Mouse (Mus musculus): ENCODE measurements around the gene Eps15. TPM values are rescaled to one million over a fixed set of nuclear protein-coding genes. Genes with fewer than 3 reads are reported as not detected.

The Eps15 gene
- 10 to 100 TPM; 67.6 to 83.7 TPM for total RNA-seq (2021)
- long read RNA-seq, experiment 1, full-length matches to known transcripts = 47 of 86 reads
- long read RNA-seq, experiment 1, partial matches to known transcripts = 7 of 86 reads
- long read RNA-seq, experiment 1, other reads (novel, unspliced or antisense) = 32 of 86 reads
- long read RNA-seq, experiment 2, full-length matches to known transcripts = 48 of 98 reads
- long read RNA-seq, experiment 2, partial matches to known transcripts = 4 of 98 reads
- long read RNA-seq, experiment 2, other reads (novel, unspliced or antisense) = 46 of 98 reads

DNA sequence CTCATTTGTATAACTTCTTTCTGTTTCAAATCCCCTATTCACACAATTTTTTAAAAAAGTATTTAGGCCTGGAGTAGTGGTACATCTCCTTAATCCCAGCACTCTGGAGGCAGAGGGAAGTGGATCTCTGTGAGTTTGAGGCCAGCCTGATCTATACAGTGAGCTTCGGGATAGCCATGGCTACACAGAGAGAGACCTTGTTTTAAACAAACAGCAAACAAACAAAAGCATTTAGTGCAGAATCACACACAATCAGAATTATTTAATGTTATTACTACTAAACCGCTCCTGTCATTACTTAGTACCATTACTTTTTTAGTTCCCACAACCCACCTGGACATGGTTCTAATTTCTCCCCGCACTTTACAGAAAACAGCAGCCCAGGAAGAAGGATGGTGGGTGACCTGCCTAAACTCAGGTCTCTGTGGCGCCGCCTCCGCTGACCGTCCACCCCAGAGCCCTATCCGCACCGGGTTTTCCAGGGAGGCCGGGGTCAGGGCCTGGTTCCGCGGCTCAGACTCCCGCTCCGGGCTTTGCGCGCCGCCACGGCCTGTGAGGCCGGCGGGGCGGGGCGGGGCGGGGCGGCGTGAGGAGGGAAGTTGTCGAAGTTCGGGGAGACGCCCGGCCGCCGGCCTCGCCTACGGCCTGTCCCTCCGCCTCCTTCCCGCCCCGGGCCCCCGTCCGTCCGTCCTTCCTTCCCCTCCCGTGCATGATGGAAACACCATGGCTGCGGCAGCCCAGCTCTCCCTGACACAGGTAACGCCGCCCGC lies at the start of gene Eps15:
Gene Eps15, plus strand, starts transcription at position 580 of the 770 bp plus-strand sequence.
- intact Hi-C loops (cut with DNase I) = loop anchor here (5.0 kb wide), 1 partner anchor 78 kb away; the partner anchor contains the start of gene Osbpl9

DNA sequence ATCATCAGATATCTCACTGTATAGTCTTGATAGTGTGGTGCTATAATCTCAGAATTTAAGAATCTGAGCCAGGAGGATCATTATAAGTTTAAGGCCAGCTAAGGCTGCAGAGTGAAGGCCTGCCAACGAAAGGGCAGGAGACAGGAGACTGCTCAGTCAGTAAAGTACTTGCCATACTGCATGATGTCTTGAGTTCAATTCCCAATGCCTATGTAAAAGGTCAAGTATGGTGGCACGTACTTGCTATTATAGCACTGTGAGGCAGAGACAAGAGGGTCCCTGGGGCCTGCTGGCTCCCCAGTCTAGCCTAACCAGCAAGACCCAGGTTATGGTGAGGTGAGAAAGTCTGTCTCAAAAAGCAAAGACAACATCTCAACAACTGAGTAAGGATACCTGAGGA lies 45.9 kb upstream of the Eps15 start, which contains the start of gene Calr4:
Gene Calr4, plus strand, starts transcription at position 301 of the 400 bp plus-strand sequence.
- TF ChIP-seq CTCF (IDR thresholded peaks at IDR 0.05) = no peak
- H3K27ac ChIP-seq = no peak within 1 kb of the TSS
- intact Hi-C loops (cut with DNase I) = no loop called here
- no peak within 1 kb of the TSS for H3K4me3 ChIP-seq
- DNase-seq = no peak

More for the DNA sequence above, at the start of gene Eps15:
- Histone ChIP-seq H3K4me3 (peak within 1 kb of the TSS; percentile 95), H3K27ac (peak within 1 kb of the TSS; percentile 97)
- TF ChIP-seq CTCF (IDR thresholded peaks at IDR 0.05) = 0 out of 2 replicates have a peak, but pooled peaks have one; percentile 7
- DNase-seq = peak; percentile 96

DNA sequence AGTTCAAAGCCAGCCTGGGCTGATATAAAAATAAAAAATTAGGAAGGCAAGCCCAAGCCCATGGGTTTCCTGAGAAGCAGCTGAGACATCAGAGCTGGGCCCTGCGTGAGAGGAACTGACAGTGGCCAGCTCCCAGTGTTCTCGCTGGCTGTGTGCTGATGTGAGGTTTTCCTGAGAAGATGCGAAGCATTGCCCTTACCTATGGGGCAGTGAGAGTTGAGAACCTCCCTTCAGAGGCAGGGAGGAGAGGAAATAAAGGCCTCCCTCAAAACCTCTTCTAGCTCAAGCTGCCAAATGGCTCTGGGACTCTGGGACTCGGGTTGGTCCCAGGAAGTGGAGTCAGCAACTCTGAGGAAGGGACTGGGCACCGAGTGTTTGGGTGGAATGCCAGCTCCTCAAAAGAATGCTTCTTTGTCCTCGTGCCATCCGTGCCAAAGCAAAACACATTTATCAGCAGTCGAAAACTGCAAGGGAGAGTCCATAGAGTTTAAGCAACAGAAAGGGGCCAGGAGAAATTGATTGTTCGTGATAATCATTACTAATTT lies 45.2 kb upstream of the Eps15 start:
- Histone ChIP-seq H3K27ac (no peak overlapping the region), H3K4me3 (no peak overlapping the region)
- intact Hi-C loops (cut with DNase I) = no loop called here
- TF ChIP-seq CTCF (IDR thresholded peaks at IDR 0.05) = no peak
- DNase-seq = no peak

DNA sequence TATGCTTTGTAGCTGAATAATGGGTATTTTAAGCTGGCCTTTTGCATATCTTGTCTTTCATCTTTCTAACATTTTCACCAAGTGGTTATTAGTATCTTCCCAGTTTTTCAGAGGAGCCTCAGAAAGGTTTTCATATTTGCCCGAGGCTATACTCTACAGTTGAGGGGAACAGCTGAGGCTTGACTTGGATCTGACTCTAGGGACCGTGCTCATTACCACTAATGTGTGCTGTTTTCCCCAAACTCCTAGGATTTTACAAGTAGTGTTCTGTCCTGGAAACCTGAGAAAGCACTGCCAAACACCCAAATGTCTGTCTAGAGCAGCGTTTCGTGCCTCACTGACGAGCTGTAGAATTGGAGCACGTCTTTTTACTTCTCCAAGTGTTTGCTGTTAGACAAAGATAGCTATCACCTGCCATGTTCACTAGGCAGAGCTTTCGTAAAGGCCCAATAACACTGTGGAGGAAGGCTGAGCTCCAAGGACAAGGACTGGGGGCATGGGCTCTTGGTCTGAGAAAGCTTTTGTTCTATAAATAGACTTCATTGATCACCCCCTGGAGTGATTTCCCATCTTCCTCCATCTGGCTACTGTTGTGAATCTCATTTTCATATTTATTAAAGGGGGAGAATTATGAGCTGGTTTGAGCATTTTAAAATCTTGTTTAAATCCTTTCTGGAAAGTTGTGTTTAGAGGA lies 43.7 kb upstream of the Eps15 start:
- Histone ChIP-seq H3K4me3 (no peak overlapping the region), H3K27ac (no peak overlapping the region)
- intact Hi-C loops (cut with DNase I) = no loop called here
- no peak for TF ChIP-seq CTCF (IDR thresholded peaks at IDR 0.05)
- DNase-seq = no peak

DNA sequence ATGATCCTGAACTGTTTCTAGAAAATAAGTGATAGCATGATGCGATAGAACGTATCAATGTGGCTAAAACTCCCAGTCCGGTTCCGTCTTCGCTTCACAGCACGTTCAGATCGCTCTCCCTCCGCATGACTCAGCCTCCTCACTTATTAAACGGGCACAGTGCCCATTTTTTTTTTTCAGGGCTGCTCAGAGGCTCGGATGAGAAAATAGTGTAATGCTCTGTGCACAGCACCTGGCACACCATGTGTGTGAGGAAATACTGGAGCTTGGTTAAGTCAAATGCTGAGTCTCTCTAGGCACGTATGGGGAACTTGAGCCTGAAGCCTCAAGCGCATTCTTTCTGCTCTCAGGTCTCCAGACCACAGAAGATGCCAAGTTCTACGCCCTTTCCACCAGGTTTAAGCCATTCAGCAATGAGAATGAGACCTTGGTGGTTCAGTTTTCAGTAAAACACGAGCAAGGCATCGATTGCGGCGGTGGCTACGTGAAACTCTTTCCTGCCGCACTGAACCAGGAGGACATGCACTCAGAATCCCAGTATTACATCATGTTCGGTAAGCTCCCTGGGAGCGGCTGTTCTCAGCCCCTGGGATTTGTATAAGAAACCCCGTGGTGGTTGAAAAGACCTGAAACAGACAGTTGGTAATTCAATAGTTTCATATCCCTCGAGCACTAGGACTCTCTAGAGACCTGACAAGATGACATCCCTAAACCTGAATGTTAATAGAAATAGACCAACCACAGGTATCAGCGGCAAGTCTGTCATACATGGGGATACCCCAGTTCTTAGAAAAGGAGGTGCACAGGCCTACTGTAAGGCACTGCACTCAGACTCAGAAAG lies 41.4 kb upstream of the Eps15 start:
- H3K4me3 ChIP-seq = no peak overlapping the region
- peak; percentile 58 for DNase-seq
- intact Hi-C loops (cut with DNase I) = no loop called here
- H3K27ac ChIP-seq = peak overlapping the region; percentile 55
- no peak for TF ChIP-seq CTCF (IDR thresholded peaks at IDR 0.05)

DNA sequence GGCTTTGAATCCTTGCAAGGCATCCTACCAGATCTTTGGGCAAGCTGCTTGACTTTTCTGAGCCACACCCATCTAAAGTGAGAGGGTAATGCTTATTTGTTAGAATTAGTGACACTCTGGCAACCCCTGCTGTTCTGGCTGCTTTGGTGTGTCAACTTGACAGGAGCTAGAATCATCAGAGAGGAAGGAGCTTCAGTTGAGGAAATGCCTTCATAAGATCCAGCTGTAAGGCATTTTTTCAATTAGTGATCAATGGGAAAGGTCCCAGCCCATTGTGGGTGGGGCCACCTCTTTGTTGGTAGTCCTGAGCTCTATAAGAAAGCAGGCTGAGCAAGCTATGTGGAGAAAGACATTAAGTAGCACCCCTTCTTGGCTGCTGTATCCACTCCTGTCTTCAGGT lies 38.8 kb upstream of the Eps15 start:
- Histone ChIP-seq H3K4me3 (no peak overlapping the region), H3K27ac (peak overlapping the region; percentile 80)
- intact Hi-C loops (cut with DNase I) = no loop called here
- DNase-seq = peak; percentile 33
- no peak for TF ChIP-seq CTCF (IDR thresholded peaks at IDR 0.05)

DNA sequence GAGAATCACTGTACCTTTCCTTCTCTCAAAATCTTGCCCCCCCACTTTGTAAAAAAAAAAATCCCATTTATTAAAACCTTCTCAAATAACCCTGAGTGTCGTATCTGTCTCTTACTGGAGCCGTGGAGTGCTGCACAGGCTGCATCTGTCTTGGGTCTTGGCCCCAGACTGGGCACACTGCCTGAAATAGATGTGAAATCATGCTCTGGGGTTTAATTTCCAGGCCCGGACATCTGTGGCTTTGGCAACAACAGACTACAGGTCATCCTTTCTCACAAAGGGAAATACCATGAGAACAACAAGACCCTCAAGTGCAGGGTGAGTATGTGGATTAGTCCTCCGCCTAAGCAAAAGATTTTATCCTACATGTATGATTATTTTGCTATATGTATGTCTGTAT lies 38.1 kb upstream of the Eps15 start:
- intact Hi-C loops (cut with DNase I) = no loop called here
- DNase-seq = peak; percentile 84
- Histone ChIP-seq H3K4me3 (no peak overlapping the region), H3K27ac (peak overlapping the region; percentile 80)
- TF ChIP-seq CTCF (IDR thresholded peaks at IDR 0.05) = no peak

DNA sequence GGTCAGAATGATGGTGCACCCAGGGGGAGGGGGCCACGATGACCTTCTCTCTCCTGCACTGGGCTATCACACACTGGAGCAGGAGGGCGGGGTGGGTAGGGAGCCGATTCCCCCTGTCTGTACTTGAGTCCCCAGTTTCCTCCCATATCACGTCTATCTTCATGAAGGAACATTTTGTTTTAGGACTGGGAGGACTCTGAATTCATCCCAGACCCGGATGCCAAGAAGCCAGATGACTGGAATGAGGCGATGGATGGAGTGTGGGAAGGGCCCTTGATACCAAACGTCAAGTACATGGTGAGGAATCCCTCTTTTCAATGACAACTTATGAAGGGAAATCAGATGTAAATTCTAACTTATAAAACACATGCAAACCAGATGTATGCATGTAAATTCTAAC lies 35.6 kb upstream of the Eps15 start:
- Histone ChIP-seq H3K27ac (no peak overlapping the region), H3K4me3 (no peak overlapping the region)
- intact Hi-C loops (cut with DNase I) = no loop called here
- DNase-seq = no peak
- no peak for TF ChIP-seq CTCF (IDR thresholded peaks at IDR 0.05)

DNA sequence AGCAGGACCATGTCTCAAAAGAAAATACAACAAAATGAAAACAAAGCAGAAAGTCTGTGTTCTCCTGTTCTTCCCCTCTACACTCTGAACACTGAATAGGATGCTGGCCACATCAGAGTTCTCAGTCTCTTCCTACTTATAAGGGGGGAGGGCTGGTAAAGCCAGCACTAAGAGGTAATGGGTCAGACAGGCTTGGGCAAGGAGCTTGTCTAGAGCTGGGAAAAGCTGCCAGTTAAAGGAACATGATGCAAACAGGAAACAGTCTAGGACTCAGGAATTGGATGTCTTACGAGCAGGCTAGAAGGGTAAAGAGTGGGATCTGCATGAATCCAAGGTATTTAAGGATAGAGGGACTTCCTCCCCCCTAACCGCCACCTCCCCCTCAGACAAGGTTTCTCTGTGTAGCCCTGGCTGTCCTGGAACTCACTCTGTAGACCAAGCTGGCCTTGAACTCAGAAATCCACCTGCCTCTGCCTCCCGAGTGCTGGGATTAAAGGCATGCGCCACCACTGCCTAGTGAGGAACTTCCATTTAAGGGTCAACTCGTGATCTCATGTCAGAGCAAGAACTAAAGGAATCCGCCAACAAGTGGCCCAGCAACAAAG lies 35.0 kb upstream of the Eps15 start:
- intact Hi-C loops (cut with DNase I) = no loop called here
- no peak for TF ChIP-seq CTCF (IDR thresholded peaks at IDR 0.05)
- no peak for DNase-seq
- Histone ChIP-seq H3K27ac (no peak overlapping the region), H3K4me3 (no peak overlapping the region)

DNA sequence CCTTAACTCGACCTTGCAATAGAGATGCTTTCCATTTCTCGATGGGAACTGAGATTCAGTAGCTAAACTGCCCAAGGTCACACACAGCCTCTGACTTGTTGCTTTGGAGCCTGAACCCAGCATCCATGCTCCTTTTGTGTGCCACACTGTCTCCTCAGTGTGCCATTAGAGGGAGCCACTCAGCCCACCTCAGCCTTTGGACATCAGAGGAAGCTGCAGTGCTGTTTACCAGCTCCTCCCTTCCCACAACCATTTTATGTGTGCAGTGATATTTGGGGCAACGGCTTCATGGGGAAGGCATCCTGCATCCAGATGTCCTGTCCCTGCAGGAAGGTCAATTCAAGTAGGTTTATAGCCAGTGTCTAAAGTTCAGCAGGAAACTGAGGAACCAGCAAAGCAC lies 28.5 kb upstream of the Eps15 start:
- Histone ChIP-seq H3K4me3 (no peak overlapping the region), H3K27ac (no peak overlapping the region)
- peak; percentile 52 for TF ChIP-seq CTCF (IDR thresholded peaks at IDR 0.05)
- DNase-seq = no peak
- intact Hi-C loops (cut with DNase I) = no loop called here

DNA sequence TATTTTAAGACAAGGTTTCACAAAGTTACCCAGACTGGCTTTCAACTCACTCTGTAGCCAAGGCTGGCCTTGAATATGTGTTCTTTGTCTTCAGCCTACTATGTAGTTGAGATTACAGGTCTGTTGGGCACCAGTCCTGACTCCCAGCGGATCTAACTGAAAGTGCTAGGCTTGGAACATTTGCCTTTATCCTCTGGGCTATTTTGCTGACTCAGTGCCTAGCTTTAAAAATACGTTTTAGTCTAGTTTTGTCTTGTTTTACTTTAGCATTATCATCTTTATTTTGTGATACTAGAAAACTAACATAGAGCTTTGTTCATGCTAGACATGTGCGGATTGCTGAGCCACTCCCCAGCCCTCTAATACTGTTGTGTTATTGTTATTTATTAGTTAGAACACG lies 27.9 kb upstream of the Eps15 start:
- no peak for TF ChIP-seq CTCF (IDR thresholded peaks at IDR 0.05)
- Histone ChIP-seq H3K27ac (no peak overlapping the region), H3K4me3 (no peak overlapping the region)
- intact Hi-C loops (cut with DNase I) = no loop called here
- DNase-seq = no peak

Measured in gastrocnemius, adult 2 months (tissue).